Mouse (Mus musculus): Measurements from ENCODE around the gene Pmepa1. TPM values are rescaled to one million over a fixed set of nuclear protein-coding genes. Genes with fewer than 3 reads are reported as not detected.

Gene Pmepa1
- total and polyA plus RNA-seq, 3 experiments, result not detected

GRCm38 (mm10) chr2:173181486-173181885 lies 94.8 kb downstream of the Pmepa1 start:
- no peak overlapping the region for H3K4me3 ChIP-seq (ENCODE audit: control insufficient read depth in 1 of 2, insufficient read depth in 1 of 2, low read depth in 2 of 2, low read length in 2 of 2)
- no peak overlapping the region for H3K27ac ChIP-seq (ENCODE audit: control insufficient read depth, low read depth, low read length)
- no peaks in the 10 kb centered on the region for H3K9me3 ChIP-seq (replicated peaks; ENCODE audit: insufficient read depth, low read length)
- H3K4me1 ChIP-seq (ENCODE audit: control insufficient read depth in 1 of 2, insufficient read depth in 2 of 2, low read length in 2 of 2), result no peaks in the 10 kb centered on the region
- H3K27me3 ChIP-seq (ENCODE audit: control insufficient read depth in 1 of 2, insufficient read depth in 2 of 2, low read length in 2 of 2), result no peaks in the 10 kb centered on the region
- H3K79me2 ChIP-seq (ENCODE audit: control insufficient read depth, insufficient read depth, low read length, poor library complexity), result no peaks in the 10 kb centered on the region
- DNase-seq (ENCODE audit: low read depth, low spot score), result no peak
- no peaks in the 10 kb centered on the region for H3K36me3 ChIP-seq (ENCODE audit: control insufficient read depth in 1 of 2, insufficient read depth in 2 of 2, low read length in 2 of 2)
- TF ChIP-seq KAT2A (conservative IDR thresholded peaks at IDR 0.05; ENCODE audit: low read depth, low read length) (no peak), MXI1 (IDR thresholded peaks at IDR 0.05; ENCODE audit: low read depth, low read length) (no peak), ETS1 (IDR thresholded peaks at IDR 0.05; ENCODE audit: low read depth, low read length) (no peak)
- no peak overlapping the region for H3K9ac ChIP-seq (ENCODE audit: control insufficient read depth, low read depth, low read length, poor library complexity, severe bottlenecking)

DNA sequence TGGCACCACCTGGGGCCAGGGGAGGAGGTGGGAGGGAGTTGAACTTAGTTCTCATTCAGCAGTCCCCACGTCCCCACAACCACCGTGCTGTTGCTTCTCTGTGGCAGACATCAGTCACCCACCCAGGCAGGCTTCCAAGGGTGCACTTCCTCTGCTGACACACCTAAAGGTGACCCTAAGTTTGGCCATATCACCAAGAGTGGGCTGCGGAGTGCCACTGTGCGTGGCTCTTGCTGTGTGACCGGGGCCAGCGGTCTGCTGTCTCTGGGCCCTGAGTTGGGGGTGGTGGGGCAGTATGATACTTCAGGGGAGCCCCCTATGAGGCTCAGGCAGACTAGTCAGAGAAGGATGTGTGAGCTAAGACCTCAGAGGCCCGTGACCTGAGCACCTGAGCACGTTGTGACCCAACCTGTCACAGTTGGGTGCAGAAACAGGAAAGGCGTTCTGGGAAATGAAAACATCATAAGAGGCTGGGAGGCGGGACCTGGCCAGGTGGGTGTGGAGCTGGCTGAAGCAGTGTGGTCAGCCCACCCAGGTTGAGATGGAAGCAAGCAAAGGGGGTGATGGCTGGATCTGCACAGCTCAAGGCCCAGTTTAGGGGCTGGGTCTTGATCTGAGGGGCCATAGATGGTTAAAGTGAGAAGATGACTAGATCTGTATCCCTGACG lies 95.5 kb downstream of the Pmepa1 start:
- H3K79me2 ChIP-seq (ENCODE audit: control insufficient read depth, insufficient read depth, low read length, poor library complexity), result no peaks in the 10 kb centered on the region
- no peak for DNase-seq (ENCODE audit: low read depth, low spot score)
- no peak overlapping the region for H3K9ac ChIP-seq (ENCODE audit: control insufficient read depth, low read depth, low read length, poor library complexity, severe bottlenecking)
- no peaks in the 10 kb centered on the region for H3K4me1 ChIP-seq (ENCODE audit: control insufficient read depth in 1 of 2, insufficient read depth in 2 of 2, low read length in 2 of 2)
- no peak overlapping the region for H3K4me3 ChIP-seq (ENCODE audit: control insufficient read depth in 1 of 2, insufficient read depth in 1 of 2, low read depth in 2 of 2, low read length in 2 of 2)
- TF ChIP-seq UBTF (IDR thresholded peaks at IDR 0.05; ENCODE audit: borderline replicate concordance, insufficient read depth, low read depth, low read length) (no peak), BHLHE40 (IDR thresholded peaks at IDR 0.05; ENCODE audit: borderline replicate concordance, low read depth, low read length) (no peak), SMC3 (IDR thresholded peaks at IDR 0.05; ENCODE audit: low read depth, low read length) (no peak), MXI1 (IDR thresholded peaks at IDR 0.05; ENCODE audit: low read depth, low read length) (no peak), NELFE (IDR thresholded peaks at IDR 0.05; ENCODE audit: low read depth, low read length) (no peak), EP300 (IDR thresholded peaks at IDR 0.05; ENCODE audit: low read depth in 1 of 2, low read length in 2 of 2) (no peak), ZMIZ1 (IDR thresholded peaks at IDR 0.05; ENCODE audit: low read depth, low read length) (no peak), MAZ (IDR thresholded peaks at IDR 0.05; ENCODE audit: low read depth, low read length) (no peak), USF1 (IDR thresholded peaks at IDR 0.05; ENCODE audit: low read depth, low read length) (no peak), TAL1 (IDR thresholded peaks at IDR 0.05; ENCODE audit: low read length) (no peak), POLR2AphosphoS2 (IDR thresholded peaks at IDR 0.05; ENCODE audit: low read length) (no peak)
- H3K9me3 ChIP-seq (replicated peaks; ENCODE audit: insufficient read depth, low read length), result no peaks in the 10 kb centered on the region
- H3K27me3 ChIP-seq (ENCODE audit: control insufficient read depth in 1 of 2, insufficient read depth in 2 of 2, low read length in 2 of 2), result no peaks in the 10 kb centered on the region
- H3K27ac ChIP-seq (ENCODE audit: control insufficient read depth, low read depth, low read length), result no peak overlapping the region
- no peaks in the 10 kb centered on the region for H3K36me3 ChIP-seq (ENCODE audit: control insufficient read depth in 1 of 2, insufficient read depth in 2 of 2, low read length in 2 of 2)

DNA sequence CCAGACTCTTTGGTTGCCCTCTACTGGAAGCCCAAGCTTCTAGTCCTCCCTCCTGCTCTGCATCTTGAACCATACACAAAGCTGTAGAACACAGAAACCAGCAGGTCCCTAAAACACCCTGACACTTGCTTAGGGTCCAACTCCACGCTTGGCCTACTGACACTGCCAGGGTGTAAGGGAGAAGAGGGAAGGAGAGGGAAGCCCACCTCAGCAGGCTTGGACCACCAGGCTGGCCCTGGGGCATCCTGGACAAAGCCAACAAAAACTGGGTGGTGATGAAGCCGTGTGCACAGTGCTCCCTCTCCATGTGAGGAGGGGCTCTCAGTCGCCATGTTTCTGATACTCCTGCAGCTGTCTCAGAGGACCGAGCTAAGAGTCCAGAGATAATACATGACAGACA lies 96.3 kb downstream of the Pmepa1 start:
- Histone ChIP-seq H3K9ac (ENCODE audit: control insufficient read depth, low read depth, low read length, poor library complexity, severe bottlenecking) (no peak overlapping the region), H3K27me3 (ENCODE audit: control insufficient read depth in 1 of 2, insufficient read depth in 2 of 2, low read length in 2 of 2) (no peaks in the 10 kb centered on the region), H3K79me2 (ENCODE audit: control insufficient read depth, insufficient read depth, low read length, poor library complexity) (no peaks in the 10 kb centered on the region), H3K27ac (ENCODE audit: control insufficient read depth, low read depth, low read length) (no peak overlapping the region), H3K4me1 (ENCODE audit: control insufficient read depth in 1 of 2, insufficient read depth in 2 of 2, low read length in 2 of 2) (no peaks in the 10 kb centered on the region), H3K4me3 (ENCODE audit: control insufficient read depth in 1 of 2, insufficient read depth in 1 of 2, low read depth in 2 of 2, low read length in 2 of 2) (no peak overlapping the region), H3K36me3 (ENCODE audit: control insufficient read depth in 1 of 2, insufficient read depth in 2 of 2, low read length in 2 of 2) (no peaks in the 10 kb centered on the region), H3K9me3 (replicated peaks; ENCODE audit: insufficient read depth, low read length) (no peaks in the 10 kb centered on the region)
- TF ChIP-seq GABPA (IDR thresholded peaks at IDR 0.05; ENCODE audit: low read depth, low read length) (no peak), MAX (IDR thresholded peaks at IDR 0.05; ENCODE audit: low read length) (no peak), UBTF (IDR thresholded peaks at IDR 0.05; ENCODE audit: borderline replicate concordance, insufficient read depth, low read depth, low read length) (no peak), SIN3A (IDR thresholded peaks at IDR 0.05; ENCODE audit: low read length) (no peak), KAT2A (conservative IDR thresholded peaks at IDR 0.05; ENCODE audit: low read depth, low read length) (no peak), ZKSCAN1 (IDR thresholded peaks at IDR 0.05; ENCODE audit: low read depth, low read length) (no peak), POLR2AphosphoS5 (IDR thresholded peaks at IDR 0.05; ENCODE audit: borderline replicate concordance, low read depth, low read length) (no peak), ZNF384 (IDR thresholded peaks at IDR 0.05; ENCODE audit: low read depth, low read length) (no peak), BHLHE40 (IDR thresholded peaks at IDR 0.05; ENCODE audit: borderline replicate concordance, low read depth, low read length) (no peak), HCFC1 (IDR thresholded peaks at IDR 0.05; ENCODE audit: low read depth, low read length) (no peak), RAD21 (IDR thresholded peaks at IDR 0.05; ENCODE audit: low read depth, low read length) (no peak), RCOR1 (IDR thresholded peaks at IDR 0.05; ENCODE audit: low read depth, low read length) (no peak), CHD2 (IDR thresholded peaks at IDR 0.05; ENCODE audit: low read length) (no peak), ETS1 (IDR thresholded peaks at IDR 0.05; ENCODE audit: low read depth, low read length) (no peak), MYB (IDR thresholded peaks at IDR 0.05; ENCODE audit: low read depth, low read length) (no peak)
- DNase-seq (ENCODE audit: low read depth, low spot score), result no peak

Measured in MEL (cell line).